Mouse (Mus musculus): ENCODE data around the gene C8a.
A peak's percentile ranks its signal among the peaks of the same experiment; 100 is the strongest.

C8a gene

DNA sequence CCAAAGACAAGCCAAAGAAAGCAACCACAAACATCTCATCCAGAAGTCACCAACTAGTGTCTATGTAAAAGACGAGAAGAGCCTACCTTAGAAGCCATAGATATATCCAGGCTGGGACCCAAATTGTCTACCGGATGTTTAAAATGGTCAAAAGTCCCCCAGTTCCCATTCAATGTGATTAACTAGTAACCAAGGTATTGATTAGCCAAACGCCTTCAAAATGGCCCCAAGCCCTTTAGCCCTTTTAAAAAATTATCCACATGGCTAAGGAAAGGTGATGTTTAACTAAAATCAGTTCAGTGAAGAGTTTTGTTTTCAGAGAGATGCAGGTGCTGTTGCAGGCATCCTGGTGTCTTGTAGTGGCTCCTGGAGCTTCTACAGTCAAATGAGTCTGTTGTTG, at the start of gene C8a:
Gene C8a (minus strand): TSS at position 76 of the 400 bp plus-strand sequence.
- no peak for DNase-seq (ENCODE audit: low spot score)

DNA sequence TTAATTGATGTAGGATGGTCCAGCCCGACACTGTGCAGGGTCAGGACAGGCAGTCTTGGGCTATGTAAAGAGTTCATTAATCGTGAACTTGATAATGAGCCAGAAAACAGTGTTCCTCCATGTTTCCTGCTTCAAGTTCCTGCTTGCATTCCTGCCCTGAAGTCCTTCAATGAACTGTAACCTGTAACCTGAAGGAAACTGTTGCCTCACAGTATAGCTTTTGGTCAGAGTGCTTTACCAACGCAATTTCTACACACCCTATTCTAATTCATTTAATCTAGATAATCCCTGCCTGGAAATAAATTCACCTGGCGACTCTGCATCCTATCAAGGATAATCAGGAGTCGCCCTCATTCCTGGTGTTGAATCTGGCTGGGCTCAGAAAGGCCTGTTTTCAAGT, 49.2 kb upstream of the C8a start:
- no peak for DNase-seq (ENCODE audit: low spot score)

- no peak for DNase-seq (ENCODE audit: low spot score)
Observed at GRCm38 (mm10) chr4:104918017-104918416, 41.8 kb upstream of the C8a start.

DNA sequence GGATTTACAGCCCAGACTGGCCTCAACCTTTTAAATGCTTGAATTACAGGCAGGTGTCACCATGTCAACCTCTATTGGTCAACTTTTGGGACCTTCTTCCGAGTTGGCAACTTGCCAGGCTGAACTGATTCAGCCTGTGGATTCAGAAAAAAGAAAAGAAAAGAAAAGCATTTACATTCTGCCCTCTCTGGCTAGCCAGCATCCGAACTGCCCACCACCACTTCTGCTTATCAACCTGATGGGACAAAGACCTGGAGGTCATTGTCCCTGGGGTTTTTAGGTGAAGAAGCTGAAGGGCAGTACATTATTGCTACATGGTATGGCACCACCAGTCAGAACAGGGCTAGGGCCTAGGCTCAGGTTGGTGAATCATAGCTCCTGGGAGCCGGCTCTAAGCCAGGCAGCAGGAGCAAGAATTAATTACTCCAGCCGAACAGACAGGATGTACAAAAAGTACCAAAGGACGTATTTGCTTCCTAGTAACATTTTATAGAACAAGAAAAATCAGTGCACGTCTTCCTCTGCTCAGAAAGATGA, 38.6 kb upstream of the C8a start:
- DNase-seq (ENCODE audit: low spot score): no peak

DNA sequence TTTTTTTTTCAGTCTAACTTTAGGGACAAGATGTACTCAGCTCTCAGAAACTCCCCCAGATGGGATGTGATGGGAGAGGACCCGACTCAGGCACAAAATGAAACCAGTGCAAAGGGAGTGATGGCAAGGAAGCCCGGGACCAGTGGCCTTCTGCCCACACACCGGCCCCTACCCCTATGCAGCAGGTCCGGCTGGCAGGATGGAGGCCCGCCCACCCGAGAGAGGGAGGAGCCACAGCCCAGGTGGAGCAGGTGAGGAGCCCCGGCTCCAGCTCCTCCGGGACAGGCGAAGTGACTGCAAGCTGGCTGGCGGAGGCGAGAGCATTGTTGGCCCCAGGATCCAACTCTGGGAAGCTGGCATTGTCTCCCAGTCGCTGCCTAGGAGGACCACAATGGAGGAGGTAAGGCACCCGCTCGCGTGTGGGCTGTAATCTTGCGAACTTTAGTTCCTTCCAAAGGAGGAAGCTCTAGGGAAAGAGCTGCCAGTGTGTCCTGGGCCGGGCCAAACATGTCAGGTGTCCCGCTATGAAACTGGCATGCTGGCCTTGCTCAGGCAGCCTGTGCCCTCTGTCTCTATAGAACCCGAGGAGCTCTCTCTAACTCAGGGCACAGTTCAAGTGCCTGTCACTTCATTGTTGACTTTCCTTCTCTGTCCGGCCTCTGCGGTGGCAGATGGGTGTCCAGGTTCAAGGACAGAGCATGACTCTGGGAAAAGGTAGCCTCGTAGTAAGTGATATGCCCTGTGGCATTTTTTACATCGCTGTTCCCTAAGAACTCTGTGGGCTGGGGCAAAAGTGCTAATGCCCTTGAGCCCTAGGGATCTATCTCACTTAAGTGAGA, 37.3 kb upstream of the C8a start, which contains the start of gene Fyb2:
Gene Fyb2 (plus strand): TSS at position 166 of the 839 bp plus-strand sequence.
- DNase-seq (ENCODE audit: low spot score): no peak

GRCm38 (mm10) chr4:104911685-104912084, 35.5 kb upstream of the C8a start:
- DNase-seq (ENCODE audit: low spot score): peak; percentile 48

DNA sequence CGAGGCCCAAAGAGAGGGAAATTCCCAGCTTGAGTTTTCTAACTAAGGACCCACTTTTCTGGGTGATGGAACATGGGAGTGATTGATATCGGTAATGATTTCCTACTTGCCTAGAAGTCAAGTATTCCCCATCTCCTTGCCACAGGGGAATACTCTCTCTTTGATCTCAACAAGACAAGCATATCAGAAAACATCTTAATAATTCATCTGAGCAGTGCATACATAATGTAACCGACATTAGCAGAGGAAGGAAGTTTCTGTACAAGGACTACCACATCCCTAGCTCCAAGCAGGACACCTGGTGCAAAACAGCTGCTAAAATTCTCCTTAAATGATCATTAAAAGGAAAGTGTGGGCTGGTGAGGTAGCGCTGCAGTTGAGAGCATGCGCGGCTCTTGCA, 28.9 kb upstream of the C8a start:
- DNase-seq (ENCODE audit: low spot score): no peak

DNA sequence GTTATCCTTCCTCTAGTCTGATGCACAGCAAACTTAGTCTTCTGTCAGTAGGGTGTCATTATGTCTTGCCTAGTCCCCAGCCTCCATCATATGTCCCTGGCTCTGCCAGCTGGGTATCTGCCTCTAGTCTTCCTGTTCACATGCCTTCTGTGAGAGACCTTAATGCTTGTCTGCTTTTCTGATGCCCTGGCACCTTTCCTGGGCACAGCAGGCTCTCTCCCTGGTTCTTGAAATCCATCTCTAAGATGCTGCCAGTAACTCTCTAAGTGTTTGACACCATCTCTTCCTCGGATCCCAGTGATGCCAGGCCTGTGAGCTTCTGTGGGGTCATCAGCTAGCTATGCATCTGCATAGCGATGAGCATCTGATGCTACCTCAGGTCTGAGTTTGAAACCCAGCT, 26.6 kb upstream of the C8a start:
- DNase-seq (ENCODE audit: low spot score): no peak

GRCm38 (mm10) chr4:104894004-104894734, 18.0 kb upstream of the C8a start:
- DNase-seq (ENCODE audit: low spot score): no peak

DNA sequence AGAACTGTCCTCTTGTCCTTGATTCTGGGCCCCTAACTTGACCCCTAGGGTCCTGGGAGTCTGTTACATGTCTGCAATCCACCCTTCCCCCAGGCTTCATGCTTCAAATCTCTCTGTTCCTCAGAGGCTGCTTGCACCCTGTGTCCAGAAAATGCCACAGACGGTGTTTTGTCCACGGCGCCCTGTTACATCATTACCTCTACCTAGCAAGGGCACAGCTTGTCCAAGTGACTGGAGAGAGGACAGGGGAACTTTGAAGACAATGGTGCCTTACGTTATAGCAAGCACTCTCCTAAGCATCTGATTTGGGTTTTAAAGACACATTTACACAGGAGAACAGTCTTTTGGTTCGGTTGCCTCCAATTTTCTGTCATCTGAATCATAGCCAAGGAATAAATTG, 17.4 kb upstream of the C8a start:
- no peak for DNase-seq (ENCODE audit: low spot score)

GRCm38 (mm10) chr4:104891708-104892107, 15.5 kb upstream of the C8a start:
- no peak for DNase-seq (ENCODE audit: low spot score)

DNA sequence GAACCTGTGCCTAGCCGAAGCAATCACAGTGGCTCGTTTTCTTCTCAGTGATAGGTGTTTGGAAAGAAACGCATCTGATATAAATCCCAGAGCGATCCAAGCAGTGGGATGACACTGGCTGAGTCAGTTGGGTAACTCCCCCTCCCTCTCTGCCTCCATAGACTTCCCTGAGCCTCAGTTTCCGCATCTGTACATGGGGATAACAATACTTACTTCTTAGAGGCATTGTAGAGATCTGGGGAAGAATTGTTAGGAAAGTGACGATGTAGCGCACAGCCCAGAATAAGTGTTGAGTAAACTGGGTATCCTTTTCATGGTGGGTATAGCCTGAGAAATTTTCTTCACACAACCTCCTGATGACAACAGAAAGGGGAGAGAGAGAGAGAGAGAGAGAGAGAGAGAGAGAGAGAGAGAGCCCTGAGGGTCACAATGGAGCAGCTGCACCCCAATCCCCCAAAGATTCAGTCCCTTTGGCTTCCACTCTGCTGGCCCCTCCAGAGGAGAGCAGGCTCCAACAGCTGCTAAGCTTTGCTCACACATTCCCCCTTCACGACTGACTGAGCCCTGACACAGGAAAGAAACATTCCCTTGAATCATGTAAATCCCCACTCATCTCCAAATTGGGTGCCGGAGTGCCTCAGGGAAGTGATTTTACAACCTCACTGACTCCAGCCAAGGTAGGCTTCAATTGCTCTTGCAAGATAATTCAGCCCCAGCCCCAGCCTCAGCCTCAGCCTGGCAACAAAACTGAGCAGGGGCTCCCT, 12.5 kb upstream of the C8a start:
- no peak for DNase-seq (ENCODE audit: low spot score)

DNA sequence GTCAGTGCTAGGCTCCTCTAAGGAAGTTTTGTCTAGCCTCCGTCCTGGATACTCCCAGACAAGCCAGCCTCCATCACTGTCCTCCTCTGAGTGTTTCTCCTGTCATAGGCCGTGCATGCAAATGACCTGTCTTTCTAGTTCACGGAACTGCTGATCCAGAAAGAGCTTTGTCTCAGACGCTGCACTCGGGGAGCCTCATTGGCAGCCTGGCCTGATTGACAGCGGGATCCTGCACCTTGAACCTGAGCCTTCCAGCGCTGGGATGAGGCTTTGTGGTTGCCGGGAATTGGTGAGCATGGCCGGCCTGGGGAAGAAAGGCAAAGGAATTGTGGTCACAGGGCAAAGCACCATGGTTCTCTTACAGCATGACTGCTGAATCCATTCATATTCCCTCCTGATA, 11.3 kb upstream of the C8a start:
- no peak for DNase-seq (ENCODE audit: low spot score)

DNA sequence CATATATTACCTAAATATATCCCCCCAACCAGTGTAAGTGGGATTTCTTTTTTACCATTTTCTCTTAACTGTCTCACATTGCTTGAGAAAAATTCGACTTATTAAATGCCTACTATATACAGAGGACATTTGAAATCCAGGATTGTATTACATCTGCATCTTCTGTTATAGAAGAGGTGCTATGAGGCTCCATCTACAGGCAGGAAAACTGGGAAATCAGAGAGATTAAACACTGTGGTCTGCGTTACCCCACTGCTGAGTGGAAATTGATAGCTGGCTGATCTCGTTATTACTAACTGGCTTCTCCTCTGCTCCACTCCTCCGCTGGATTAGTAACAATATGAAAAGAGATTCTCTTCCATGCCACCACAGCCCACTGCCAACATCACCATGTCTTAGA, 366 bp downstream of the C8a start:
- DNase-seq (ENCODE audit: low spot score): no peak

GRCm38 (mm10) chr4:104870196-104870595, 6.0 kb downstream of the C8a start:
- DNase-seq (ENCODE audit: low spot score): no peak

GRCm38 (mm10) chr4:104869581-104869980, 6.6 kb downstream of the C8a start:
- no peak for DNase-seq (ENCODE audit: low spot score)

DNA sequence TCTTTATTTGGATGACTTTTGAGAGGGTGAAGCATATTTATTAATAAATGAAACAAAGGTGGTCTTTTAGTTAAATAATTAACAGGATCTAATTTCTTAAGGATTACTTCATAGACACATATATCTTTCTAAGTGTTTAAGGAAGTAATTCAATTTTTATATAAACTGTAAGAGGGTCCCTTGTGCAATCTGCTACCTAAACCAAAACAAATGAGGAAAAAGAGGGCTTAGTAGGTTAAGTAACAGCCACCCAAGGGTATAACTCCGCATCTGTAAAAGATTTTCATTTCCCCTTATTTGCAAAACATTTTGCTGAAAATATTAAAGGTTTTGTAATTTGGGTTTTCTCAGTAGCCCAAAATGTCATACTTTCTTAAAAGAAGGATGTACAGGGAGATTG, 11.8 kb downstream of the C8a start:
- no peak for DNase-seq (ENCODE audit: low spot score)

DNA sequence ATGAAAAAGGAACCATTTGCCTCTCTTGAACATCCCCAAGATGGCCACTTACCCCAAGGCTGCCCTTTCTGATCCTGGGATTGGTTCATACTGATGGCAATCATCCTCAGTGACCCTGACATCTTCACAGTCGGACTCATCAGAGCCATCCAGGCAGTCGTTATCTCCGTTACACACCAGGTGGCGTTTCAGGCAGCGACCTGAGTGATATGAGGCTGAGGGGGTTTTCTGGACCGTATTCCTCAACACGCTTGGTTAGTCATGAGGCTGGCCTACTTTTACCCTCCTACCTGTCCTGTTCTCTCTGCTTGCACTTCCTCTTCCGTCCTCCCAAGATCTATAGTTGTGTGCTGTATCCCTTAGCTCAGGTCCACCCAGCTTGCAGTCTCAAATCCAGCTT, 15.0 kb downstream of the C8a start:
- DNase-seq (ENCODE audit: low spot score): no peak

DNA sequence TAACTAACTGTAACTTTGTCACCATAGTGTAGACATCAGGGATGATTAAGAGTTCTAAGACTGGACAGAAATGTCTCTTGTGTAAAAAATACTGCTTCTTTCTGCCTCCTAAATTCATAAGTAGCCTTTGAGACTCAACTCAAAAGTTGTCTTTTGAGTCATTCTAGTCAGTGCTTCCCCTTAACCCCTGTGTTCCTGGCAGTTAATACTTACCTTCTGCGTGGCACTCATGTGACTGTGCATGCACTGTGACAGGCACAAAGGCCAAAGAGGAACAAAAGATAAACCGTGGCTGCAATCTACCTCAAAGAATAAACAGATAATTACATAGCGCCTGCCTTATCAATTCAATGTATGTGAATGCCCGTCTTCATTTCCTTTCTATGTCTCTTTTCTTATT, 18.4 kb downstream of the C8a start:
- no peak for DNase-seq (ENCODE audit: low spot score)

DNA sequence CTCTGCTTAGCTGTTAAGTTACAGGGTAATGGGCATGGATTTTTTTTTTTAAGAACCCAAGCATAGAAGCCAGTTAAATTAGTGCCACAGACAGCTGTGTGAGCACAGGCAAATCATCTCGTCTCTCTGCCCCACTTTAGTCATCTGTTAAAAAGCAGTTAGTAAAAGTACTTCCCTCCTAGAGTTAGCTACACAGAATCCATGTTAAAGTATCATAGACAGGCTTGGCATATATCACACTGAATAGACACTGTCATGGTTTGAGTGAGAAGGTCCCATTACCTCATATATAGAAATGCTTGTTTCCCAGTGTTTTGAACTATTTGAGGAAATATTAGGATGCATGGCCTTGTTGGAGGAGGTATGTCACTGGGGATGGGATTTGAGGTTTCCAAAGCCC, 19.2 kb downstream of the C8a start, which contains the start of gene Gm17662:
Gene Gm17662 (plus strand): TSS at position 301 of the 400 bp plus-strand sequence.
- no peak for DNase-seq (ENCODE audit: low spot score)

DNA sequence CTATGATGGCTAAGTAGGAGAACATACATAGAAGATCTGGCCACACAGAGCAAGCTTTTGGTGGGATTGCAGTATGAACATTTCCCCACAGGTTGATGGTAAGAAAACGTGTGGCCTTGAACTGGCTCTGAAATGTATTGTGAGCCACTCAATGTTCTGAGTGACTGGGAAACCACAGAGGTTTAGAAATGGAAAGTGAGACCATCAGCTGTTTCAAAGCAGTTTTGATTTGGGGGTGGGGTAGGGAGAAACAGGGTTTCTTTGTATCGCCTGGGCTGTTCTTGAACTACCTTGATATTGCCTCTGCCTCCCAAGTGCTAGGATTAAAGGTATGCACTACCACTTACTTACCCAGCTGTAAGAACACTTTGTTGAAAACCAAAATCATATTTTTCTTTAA, 21.0 kb downstream of the C8a start:
- no peak for DNase-seq (ENCODE audit: low spot score)

DNA sequence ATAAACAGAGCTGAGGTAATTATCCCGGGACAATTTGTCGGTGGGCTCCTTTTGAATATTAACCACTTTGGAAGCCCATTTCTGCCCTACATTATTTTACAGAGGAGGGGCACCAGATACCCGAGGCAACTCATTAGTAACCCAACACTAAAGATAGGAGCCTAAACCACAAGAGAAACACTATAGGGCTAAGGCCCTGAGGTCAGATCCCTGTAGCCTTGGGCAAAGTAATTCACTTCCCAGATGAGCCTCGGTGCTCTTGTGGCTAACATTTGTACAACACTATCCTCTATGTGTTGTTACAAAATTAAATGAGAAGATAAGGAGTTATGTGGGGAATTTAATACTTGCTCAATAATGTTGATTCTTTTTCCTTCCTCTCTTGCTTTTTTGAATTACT, 32.7 kb downstream of the C8a start:
- DNase-seq (ENCODE audit: low spot score): no peak

All from urinary bladder, postnatal 10 days (tissue).